Mouse (Mus musculus): ENCODE measurements at regions not wholly inside any gene's neighbourhood (a gene's known extent, or its start where the extent isn't known, plus 50 kb on each side); places are given as distances from the start of the nearest gene placed in this dataset.

- DNase-seq: no peak
Observed at GRCm38 (mm10) chr15:64532260-64533120, 285.0 kb upstream of the Gm21798 start.

GRCm38 (mm10) chr15:64533169-64533795 is 284.2 kb upstream of the Gm21798 start:
- DNase-seq: no peak

- no peak for DNase-seq
Observed at GRCm38 (mm10) chr15:64534166-64534565, 283.3 kb upstream of the Gm21798 start.

GRCm38 (mm10) chr15:64535160-64535559 is 282.3 kb upstream of the Gm21798 start:
- DNase-seq: no peak

GRCm38 (mm10) chr15:64541395-64541794 is 276.1 kb upstream of the Gm21798 start:
- no peak for DNase-seq

GRCm38 (mm10) chr15:64542250-64542901 is 275.1 kb upstream of the Gm21798 start:
- no peak for DNase-seq

- DNase-seq: no peak
Observed at GRCm38 (mm10) chr15:64542908-64543307, 274.6 kb upstream of the Gm21798 start.

GRCm38 (mm10) chr15:64546035-64546434 is 271.5 kb upstream of the Gm21798 start:
- DNase-seq: no peak

GRCm38 (mm10) chr15:64557540-64557939 is 260.0 kb upstream of the Gm21798 start:
- no peak for DNase-seq

GRCm38 (mm10) chr15:64558220-64558619 is 259.3 kb upstream of the Gm21798 start:
- DNase-seq: no peak

GRCm38 (mm10) chr15:64562431-64563111 is 254.9 kb upstream of the Gm21798 start:
- DNase-seq: no peak

GRCm38 (mm10) chr15:64564703-64565102 is 252.8 kb upstream of the Gm21798 start:
- no peak for DNase-seq

GRCm38 (mm10) chr15:64576891-64577535 is 240.5 kb upstream of the Gm21798 start:
- no peak for DNase-seq

- DNase-seq: no peak
Observed at GRCm38 (mm10) chr15:64578991-64579390, 238.5 kb upstream of the Gm21798 start.

- no peak for DNase-seq
Observed at GRCm38 (mm10) chr15:64580481-64580880, 237.0 kb upstream of the Gm21798 start.

- DNase-seq: no peak
Observed at GRCm38 (mm10) chr15:64581046-64581445, 236.4 kb upstream of the Gm21798 start.

- no peak for DNase-seq
Observed at GRCm38 (mm10) chr15:64584129-64584528, 233.4 kb upstream of the Gm21798 start.

- no peak for DNase-seq
Observed at GRCm38 (mm10) chr15:64586776-64587175, 230.7 kb upstream of the Gm21798 start.

GRCm38 (mm10) chr15:64590092-64590881 is 227.2 kb upstream of the Gm21798 start:
- no peak for DNase-seq

- no peak for DNase-seq
Observed at GRCm38 (mm10) chr15:64613503-64613902, 204.0 kb upstream of the Gm21798 start.

- no peak for DNase-seq
Observed at GRCm38 (mm10) chr15:64618471-64618870, 199.0 kb upstream of the Gm21798 start.

GRCm38 (mm10) chr15:64621876-64622275 is 195.6 kb upstream of the Gm21798 start:
- DNase-seq: no peak

Measured in liver (tissue).